Mouse (Mus musculus): ENCODE data around the gene Amot. TPM values are rescaled to one million over a fixed set of nuclear protein-coding genes. Genes with fewer than 3 reads are reported as not detected.

Gene Amot
- polyA plus RNA-seq, 1 experiment from 2014 or later = 2.6 TPM

- WGBS = 54% methylated on average over 3 of the region's 3 CpGs
- no peaks in the 10 kb centered on the region for H3K36me3 ChIP-seq (ENCODE audit: control insufficient read depth, insufficient read depth, low read length)
- H3K9ac ChIP-seq (ENCODE audit: low read length) = no peak overlapping the region
- H3K4me2 ChIP-seq (replicated peaks; ENCODE audit: low read depth) = no peak overlapping the region
- H3K27ac ChIP-seq (replicated peaks) = no peak overlapping the region
- H3K27me3 ChIP-seq (ENCODE audit: control insufficient read depth, insufficient read depth, low read length) = no peaks in the 10 kb centered on the region
- no peak overlapping the region for H3K4me3 ChIP-seq (ENCODE audit: low read depth, low read length)
- peak; percentile 49; the same call in 1 of the 2 replicates for ATAC-seq (ENCODE audit: low FRiP score, low TSS enrichment)
- no peak for DNase-seq (ENCODE audit: low spot score)
- no peak for TF ChIP-seq EP300 (optimal IDR thresholded peaks at IDR 0.05)
- TF ChIP-seq CTCF (IDR thresholded peaks at IDR 0.05; ENCODE audit: low read depth) = no peak
- H3K9me3 ChIP-seq (ENCODE audit: control insufficient read depth, low read length) = no peaks in the 10 kb centered on the region
- no peaks in the 10 kb centered on the region for H3K4me1 ChIP-seq (replicated peaks; ENCODE audit: control insufficient read depth, insufficient read depth)
Observed at GRCm38 (mm10) chrX:145490417-145490816, 14.6 kb downstream of the Amot start.

GRCm38 (mm10) chrX:145489950-145490349 lies 15.0 kb downstream of the Amot start:
- DNase-seq (ENCODE audit: low spot score) = no peak
- no peak for TF ChIP-seq CTCF (IDR thresholded peaks at IDR 0.05; ENCODE audit: low read depth)
- TF ChIP-seq EP300 (optimal IDR thresholded peaks at IDR 0.05) = no peak
- Histone ChIP-seq H3K27ac (replicated peaks) (no peak overlapping the region), H3K4me1 (replicated peaks; ENCODE audit: control insufficient read depth, insufficient read depth) (no peaks in the 10 kb centered on the region), H3K4me2 (replicated peaks; ENCODE audit: low read depth) (no peak overlapping the region), H3K4me3 (ENCODE audit: low read depth, low read length) (no peak overlapping the region), H3K27me3 (ENCODE audit: control insufficient read depth, insufficient read depth, low read length) (no peaks in the 10 kb centered on the region), H3K9ac (ENCODE audit: low read length) (no peak overlapping the region), H3K9me3 (ENCODE audit: control insufficient read depth, low read length) (no peaks in the 10 kb centered on the region), H3K36me3 (ENCODE audit: control insufficient read depth, insufficient read depth, low read length) (no peaks in the 10 kb centered on the region)
- ATAC-seq (ENCODE audit: low FRiP score, low TSS enrichment) = no peak
- WGBS = 70% methylated on average over 5 of the region's 5 CpGs

- TF ChIP-seq EP300 (optimal IDR thresholded peaks at IDR 0.05) = no peak
- no peak for TF ChIP-seq CTCF (IDR thresholded peaks at IDR 0.05; ENCODE audit: low read depth)
- WGBS = 31% methylated on average over 4 of the region's 4 CpGs
- no peak overlapping the region for H3K27ac ChIP-seq (replicated peaks)
- DNase-seq (ENCODE audit: low spot score) (no peak), ATAC-seq (ENCODE audit: low FRiP score, low TSS enrichment) (no peak)
- H3K9ac ChIP-seq (ENCODE audit: low read length) = no peak overlapping the region
- no peak overlapping the region for H3K4me3 ChIP-seq (ENCODE audit: low read depth, low read length)
- no peaks in the 10 kb centered on the region for H3K9me3 ChIP-seq (ENCODE audit: control insufficient read depth, low read length)
- H3K36me3 ChIP-seq (ENCODE audit: control insufficient read depth, insufficient read depth, low read length) = no peaks in the 10 kb centered on the region
- no peak overlapping the region for H3K4me2 ChIP-seq (replicated peaks; ENCODE audit: low read depth)
- no peaks in the 10 kb centered on the region for H3K4me1 ChIP-seq (replicated peaks; ENCODE audit: control insufficient read depth, insufficient read depth)
- H3K27me3 ChIP-seq (ENCODE audit: control insufficient read depth, insufficient read depth, low read length) = no peaks in the 10 kb centered on the region
Observed at GRCm38 (mm10) chrX:145485495-145485894, 19.5 kb downstream of the Amot start.

GRCm38 (mm10) chrX:145483486-145484055 lies 21.4 kb downstream of the Amot start:
- WGBS = 65% methylated on average over 7 of the region's 7 CpGs
- H3K27ac ChIP-seq (replicated peaks) = no peak overlapping the region
- no peaks in the 10 kb centered on the region for H3K4me1 ChIP-seq (replicated peaks; ENCODE audit: control insufficient read depth, insufficient read depth)
- no peaks in the 10 kb centered on the region for H3K9me3 ChIP-seq (ENCODE audit: control insufficient read depth, low read length)
- TF ChIP-seq CTCF (IDR thresholded peaks at IDR 0.05; ENCODE audit: low read depth) (no peak), EP300 (optimal IDR thresholded peaks at IDR 0.05) (no peak)
- H3K4me2 ChIP-seq (replicated peaks; ENCODE audit: low read depth) = no peak overlapping the region
- H3K9ac ChIP-seq (ENCODE audit: low read length) = no peak overlapping the region
- DNase-seq (ENCODE audit: low spot score) = no peak
- no peak overlapping the region for H3K4me3 ChIP-seq (ENCODE audit: low read depth, low read length)
- no peaks in the 10 kb centered on the region for H3K27me3 ChIP-seq (ENCODE audit: control insufficient read depth, insufficient read depth, low read length)
- H3K36me3 ChIP-seq (ENCODE audit: control insufficient read depth, insufficient read depth, low read length) = no peaks in the 10 kb centered on the region
- no peak for ATAC-seq (ENCODE audit: low FRiP score, low TSS enrichment)

GRCm38 (mm10) chrX:145482383-145482782 lies 22.6 kb downstream of the Amot start:
- Histone ChIP-seq H3K9ac (ENCODE audit: low read length) (no peak overlapping the region), H3K4me3 (ENCODE audit: low read depth, low read length) (no peak overlapping the region), H3K36me3 (ENCODE audit: control insufficient read depth, insufficient read depth, low read length) (no peaks in the 10 kb centered on the region), H3K9me3 (ENCODE audit: control insufficient read depth, low read length) (no peaks in the 10 kb centered on the region), H3K4me2 (replicated peaks; ENCODE audit: low read depth) (no peak overlapping the region), H3K4me1 (replicated peaks; ENCODE audit: control insufficient read depth, insufficient read depth) (no peaks in the 10 kb centered on the region), H3K27me3 (ENCODE audit: control insufficient read depth, insufficient read depth, low read length) (no peaks in the 10 kb centered on the region), H3K27ac (replicated peaks) (no peak overlapping the region)
- DNase-seq (ENCODE audit: low spot score) (no peak), ATAC-seq (ENCODE audit: low FRiP score, low TSS enrichment) (no peak)
- WGBS = 62% methylated on average over 5 of the region's 5 CpGs
- no peak for TF ChIP-seq CTCF (IDR thresholded peaks at IDR 0.05; ENCODE audit: low read depth)
- no peak for TF ChIP-seq EP300 (optimal IDR thresholded peaks at IDR 0.05)

- Histone ChIP-seq H3K4me1 (replicated peaks; ENCODE audit: control insufficient read depth, insufficient read depth) (no peaks in the 10 kb centered on the region), H3K9me3 (ENCODE audit: control insufficient read depth, low read length) (no peaks in the 10 kb centered on the region), H3K4me2 (replicated peaks; ENCODE audit: low read depth) (no peak overlapping the region), H3K27me3 (ENCODE audit: control insufficient read depth, insufficient read depth, low read length) (no peaks in the 10 kb centered on the region), H3K4me3 (ENCODE audit: low read depth, low read length) (no peak overlapping the region), H3K9ac (ENCODE audit: low read length) (no peak overlapping the region), H3K27ac (replicated peaks) (no peak overlapping the region), H3K36me3 (ENCODE audit: control insufficient read depth, insufficient read depth, low read length) (no peaks in the 10 kb centered on the region)
- DNase-seq (ENCODE audit: low spot score) (no peak), ATAC-seq (ENCODE audit: low FRiP score, low TSS enrichment) (no peak)
- 87% methylated on average over 10 of the region's 10 CpGs for WGBS
- TF ChIP-seq CTCF (IDR thresholded peaks at IDR 0.05; ENCODE audit: low read depth) (no peak), EP300 (optimal IDR thresholded peaks at IDR 0.05) (no peak)
Observed at GRCm38 (mm10) chrX:145479942-145480341, 25.0 kb downstream of the Amot start.
